Mouse (Mus musculus) stomach, embryonic 15.5 days (tissue): ENCODE results near the gene Olfr370. TPM values are rescaled to one million over a fixed set of nuclear protein-coding genes. Genes with fewer than 3 reads are reported as not detected.

Experiments
- ATAC-seq: fragments of 200-750 bp; cut with Nextera tagmentation; 2 replicates; pipeline ENCODE4 v1.8.0; 2017; ENCODE audit warnings: low read depth, moderate number of reproducible peaks, moderate TSS enrichment; ENCODE audit not compliant: insufficient read depth, low FRiP score
- H3K27ac ChIP-seq: fragments of 300-500 bp; sonication (generic); 2 replicates; pipeline ENCODE4 v1.5.1; 2015; ENCODE audit warnings: mild to moderate bottlenecking, inconsistent platforms
- H3K27me3 ChIP-seq: fragments of 300-500 bp; sonication (generic); replicated peaks from 2 replicates; pipeline ENCODE4 v1.6.1; 2015; ENCODE audit warnings: inconsistent platforms
- H3K36me3 ChIP-seq: fragments of 300-500 bp; sonication (generic); 2 replicates; pipeline ENCODE4 v1.6.1; 2015; ENCODE audit warnings: inconsistent platforms
- H3K4me1 ChIP-seq: fragments of 300-500 bp; sonication (generic); 2 replicates; pipeline ENCODE4 v1.6.1; 2015; ENCODE audit warnings: inconsistent platforms
- H3K4me2 ChIP-seq: fragments of 300-500 bp; sonication (generic); 2 replicates; pipeline ENCODE4 v1.6.1; 2015; ENCODE audit warnings: mild to moderate bottlenecking, inconsistent platforms
- H3K4me3 ChIP-seq: fragments of 300-500 bp; sonication (generic); replicated peaks from 2 replicates; pipeline ENCODE4 v1.5.1; 2015; ENCODE audit warnings: inconsistent platforms
- H3K9ac ChIP-seq: fragments of 300-500 bp; sonication (generic); 2 replicates; pipeline ENCODE4 v1.6.1; 2015; ENCODE audit warnings: inconsistent platforms
- H3K9me3 ChIP-seq: fragments of 300-500 bp; sonication (generic); 2 replicates; pipeline ENCODE4 v1.6.1; 2016; ENCODE audit warnings: inconsistent platforms
- WGBS: fragments of 180-500 bp; shearing (Covaris S2); methylation state at CpG from one replicate; pipeline ENCODE4 v1.1.7; 2015; 5-methylcytosine and 5-hydroxymethylcytosine counted together
- polyA plus RNA-seq: library from polyadenylated mRNA; unstranded; fragments of >200 nt; fragmentation: Nextera tagmentation; extraction: Ambion mirVana; gene quantifications from 2 replicates; pipeline ENCODE4 v1.2.1, GENCODE M21; 2015

Olfr370 gene
- polyA plus RNA-seq, 1 experiment from 2014 or later, result not detected

DNA sequence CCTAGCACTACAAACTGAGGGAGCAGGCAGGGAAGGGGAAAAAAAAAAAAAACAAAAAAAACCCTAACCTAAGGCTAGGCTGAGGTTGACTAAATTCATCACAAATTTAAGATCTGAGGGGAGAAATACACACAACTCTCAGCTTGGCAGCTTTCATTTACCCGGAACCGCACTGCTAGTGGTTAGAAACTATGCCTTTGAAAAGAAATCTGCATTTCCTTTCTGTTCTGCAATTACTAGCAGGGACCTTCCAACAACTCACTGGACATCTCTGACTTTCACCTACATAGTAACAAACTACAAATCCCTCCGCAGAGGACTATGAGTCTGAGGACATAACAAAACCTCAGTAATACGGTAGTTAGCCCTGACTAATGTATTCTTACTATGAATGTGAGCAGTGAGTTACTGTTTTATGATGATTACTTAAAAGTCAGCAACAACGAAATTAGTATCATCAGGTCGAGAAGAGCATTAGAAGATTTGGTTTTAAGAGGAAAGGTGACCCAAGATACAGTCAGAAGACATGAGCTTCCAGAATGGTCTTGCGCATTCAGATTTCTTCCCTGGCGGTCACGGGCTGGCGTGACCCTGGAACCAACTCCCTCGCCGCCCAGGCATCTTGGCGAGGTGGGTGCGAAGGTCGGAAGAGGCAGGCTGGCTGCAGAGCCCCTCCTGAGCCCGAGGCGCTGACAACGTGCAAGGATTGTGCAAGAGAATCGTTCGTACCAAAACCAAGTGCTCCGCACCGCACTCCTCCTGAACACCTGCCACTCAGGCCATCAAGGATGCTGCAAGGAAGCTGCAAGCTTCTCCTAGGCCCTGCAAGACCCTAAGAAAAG lies 58.0 kb downstream of the Olfr370 start:
- no peaks in the 10 kb centered on the region for H3K36me3 ChIP-seq
- peak overlapping the region; percentile 90 for H3K27ac ChIP-seq
- ATAC-seq, result no peak
- H3K27me3 ChIP-seq, result no peaks in the 10 kb centered on the region
- no peaks in the 10 kb centered on the region for H3K9me3 ChIP-seq
- H3K4me1 ChIP-seq, result peaks cover 16% of the 10 kb centered on the region
- H3K4me3 ChIP-seq, result peak overlapping the region; percentile 64
- H3K9ac ChIP-seq, result peak overlapping the region; percentile 82
- 3% methylated on average over 22 of the region's 22 CpGs for WGBS
- peak overlapping the region; percentile 88 for H3K4me2 ChIP-seq

DNA sequence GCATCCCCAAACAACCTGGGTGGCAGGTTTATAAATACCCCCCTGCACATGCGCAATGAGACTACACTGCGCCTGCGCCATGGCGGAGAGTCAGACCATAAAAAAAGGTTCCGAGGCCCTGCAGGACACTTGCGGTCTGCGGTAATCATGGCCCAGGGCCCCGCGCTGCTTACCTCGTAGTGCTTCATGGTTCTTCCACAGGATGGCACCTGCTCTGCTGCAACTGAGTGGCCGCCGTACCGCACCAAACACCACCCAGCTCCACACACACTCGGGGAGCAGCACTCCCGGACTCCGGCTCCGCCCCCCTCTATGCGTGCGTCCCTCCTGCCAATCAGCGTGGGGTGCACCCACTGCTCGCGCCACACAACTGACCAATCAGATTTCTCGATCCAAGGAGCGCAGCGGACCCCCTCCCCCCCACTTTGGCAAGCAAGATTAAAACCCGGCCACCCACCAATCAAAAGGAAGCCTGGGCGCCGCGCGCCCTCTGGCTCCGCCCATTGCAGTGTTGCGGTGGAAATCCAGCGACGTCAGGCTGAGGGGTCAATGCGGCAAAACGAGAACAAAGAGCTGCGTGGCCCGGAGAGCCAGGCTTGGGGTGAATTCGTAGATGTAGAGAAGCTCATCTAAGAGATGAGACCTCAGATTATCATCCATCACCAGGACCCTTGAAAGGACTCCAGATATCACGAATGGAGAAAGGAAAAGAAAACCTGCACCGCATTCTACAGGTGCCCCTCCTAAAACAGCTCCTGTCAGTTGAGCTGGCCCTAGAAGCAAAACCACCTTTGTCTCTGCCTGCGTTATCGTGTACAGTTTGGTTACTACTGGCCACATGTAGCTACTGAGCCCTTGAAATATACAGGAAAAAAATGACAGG lies 58.8 kb downstream of the Olfr370 start:
- peak; percentile 99 for ATAC-seq
- Histone ChIP-seq H3K4me2 (peak overlapping the region; percentile 88), H3K9me3 (no peaks in the 10 kb centered on the region), H3K27ac (peak overlapping the region; percentile 90), H3K9ac (peak overlapping the region; percentile 82), H3K4me3 (peak overlapping the region; percentile 64), H3K4me1 (peaks cover 16% of the 10 kb centered on the region), H3K27me3 (no peaks in the 10 kb centered on the region), H3K36me3 (no peaks in the 10 kb centered on the region)
- under 1% methylated on average over 43 of the region's 43 CpGs for WGBS

Other genes starting within 250 kb of the Olfr370 start
- not detected in 2 replicates for gene Ucp1, start 245.4 kb upstream of the Olfr370 start, polyA plus RNA-seq
- 14.4 and 14.7 TPM in 2 replicates for gene Elmod2, start 203.3 kb upstream of the Olfr370 start, polyA plus RNA-seq
- gene Mgat4d, start 187.3 kb upstream of the Olfr370 start, polyA plus RNA-seq, result not detected in 2 replicates
- 0.41 and 0.52 TPM in 2 replicates for gene Clgn, start 145.9 kb upstream of the Olfr370 start, polyA plus RNA-seq
- 102 and 104 TPM in 2 replicates for gene Scoc, start 77.4 kb upstream of the Olfr370 start, polyA plus RNA-seq
- 330 and 333 TPM in 2 replicates for gene Ndufb7, start 30.9 kb downstream of the Olfr370 start, polyA plus RNA-seq
- 561 and 565 TPM in 2 replicates for gene Tecr, start 72.2 kb downstream of the Olfr370 start, polyA plus RNA-seq
- gene Dnajb1, start 72.4 kb downstream of the Olfr370 start, polyA plus RNA-seq, result 55.1 and 62.6 TPM in 2 replicates
- 183 and 191 TPM in 2 replicates for gene Gipc1, start 116.9 kb downstream of the Olfr370 start, polyA plus RNA-seq
- gene Ptger1, start 130.9 kb downstream of the Olfr370 start, polyA plus RNA-seq, result 4.4 and 5.4 TPM in 2 replicates
- 29.2 and 34.8 TPM in 2 replicates for gene Pkn1, start 163.4 kb downstream of the Olfr370 start, polyA plus RNA-seq
- gene Ddx39, start 179.4 kb downstream of the Olfr370 start, polyA plus RNA-seq, result 180 and 185 TPM in 2 replicates
- gene Adgre5, start 205.5 kb downstream of the Olfr370 start, polyA plus RNA-seq, result 29.8 and 33.7 TPM in 2 replicates